Mouse (Mus musculus) testis, adult 2 months (tissue): ENCODE data around the gene Maml2.

Experiments used
- CTCF ChIP-seq: fragments of 200-500 bp; IDR thresholded peaks from 2 replicates; pipeline ENCODE4 v1.5.1; 2012; ENCODE audit warnings: low read depth, mild to moderate bottlenecking, inconsistent platforms, low read length, moderate library complexity; ENCODE audit not compliant: control insufficient read depth, insufficient read depth, insufficient replicate concordance
- POLR2A ChIP-seq: fragments of 200-500 bp; IDR thresholded peaks from 2 replicates; pipeline ENCODE4 v1.6.1; 2012; ENCODE audit warnings: low read depth, mild to moderate bottlenecking, inconsistent platforms, low read length, moderate library complexity; ENCODE audit not compliant: control insufficient read depth

DNA sequence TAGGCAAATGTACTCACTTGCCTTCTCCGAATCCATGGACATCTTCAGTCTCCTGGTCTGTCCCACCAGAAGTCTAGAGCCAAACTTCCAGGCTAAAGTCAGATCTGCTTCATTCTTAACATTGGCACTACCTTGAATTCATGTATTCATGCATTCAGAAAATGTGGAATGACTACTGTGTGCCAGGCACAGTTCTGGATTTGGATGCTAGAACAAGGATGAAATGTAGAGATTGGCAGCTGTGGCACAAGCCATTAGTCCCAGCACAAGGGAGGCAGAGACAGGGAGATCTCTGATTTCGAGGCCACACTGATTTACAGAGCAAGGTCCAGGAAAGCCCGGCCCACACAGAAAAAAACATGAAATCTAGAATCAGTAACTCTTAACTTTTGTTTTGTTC is 327.5 kb downstream of the Maml2 start:
- TF ChIP-seq POLR2A (no peak), CTCF (no peak)
